Mouse (Mus musculus) erythroblast, embryonic 14.5 days (primary cell): ENCODE measurements at regions not wholly inside any gene's neighbourhood (a gene's known extent, or its start where the extent isn't known, plus 50 kb on each side); places are given as distances from the start of the nearest gene placed in this dataset.

Source experiments
- GATA1 ChIP-seq: IDR thresholded peaks from 2 replicates; pipeline ENCODE4 v1.6.1; 2012; ENCODE audit warnings: low read length, inconsistent platforms, mixed read lengths
- TAL1 ChIP-seq: IDR thresholded peaks from 3 replicates; pipeline ENCODE4 v1.6.1; 2012; ENCODE audit warnings: low read length, inconsistent platforms, mixed read lengths

GRCm38 (mm10) chr2:178862620-178863019, 432.3 kb downstream of the Cdh26 start:
- TF ChIP-seq TAL1 (no peak), GATA1 (no peak)
